Mouse (Mus musculus): Measurements from ENCODE around the gene Siae. TPM values are rescaled to one million over a fixed set of nuclear protein-coding genes. Genes with fewer than 3 reads are reported as not detected.

The Siae gene
- polyA plus RNA-seq, 2 experiments from 2014 or later, result 17.2 to 17.7 TPM

- ATAC-seq, result no peak
Observed at GRCm38 (mm10) chr9:37627263-37627662, 71.8 kb downstream of the Siae start.

- ATAC-seq, result no peak
Observed at GRCm38 (mm10) chr9:37628581-37628980, 73.1 kb downstream of the Siae start.

DNA sequence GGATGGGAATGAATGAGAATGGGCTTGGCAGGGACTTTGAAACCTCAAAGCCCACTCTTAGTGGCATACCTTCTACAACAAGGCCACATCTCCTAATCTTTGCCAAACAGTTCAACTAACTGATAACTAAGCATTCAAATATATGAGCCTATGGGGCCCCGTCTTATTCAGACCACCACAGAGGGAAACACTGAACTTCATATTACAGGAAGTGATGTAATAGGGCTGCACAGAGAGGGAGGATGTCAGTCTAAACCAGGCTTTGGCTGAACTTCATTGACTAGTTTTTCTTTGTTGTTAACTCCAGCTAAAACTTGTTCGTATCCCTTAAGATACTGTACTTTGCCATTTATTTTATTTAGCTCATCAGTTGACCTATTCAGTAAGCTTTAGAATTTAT is 74.4 kb downstream of the Siae start:
- ATAC-seq, result no peak

DNA sequence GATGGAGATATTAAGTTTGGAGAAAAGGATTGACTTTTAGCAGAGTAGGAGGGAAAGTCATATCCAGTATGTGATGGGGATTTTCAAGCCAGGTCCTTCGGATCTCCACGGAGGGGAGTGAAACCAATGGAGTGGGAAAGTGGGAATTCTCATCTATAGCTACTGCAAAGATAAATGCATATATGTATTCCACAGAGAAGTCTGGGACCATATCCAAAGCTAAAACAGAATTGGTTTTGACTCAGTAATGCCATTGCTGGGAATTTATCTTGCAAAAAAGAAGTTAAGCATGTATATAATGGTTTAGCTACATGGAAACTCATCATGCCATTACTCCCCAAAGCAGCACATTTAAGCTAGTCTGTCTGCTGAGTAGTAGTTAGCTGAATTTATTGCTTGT is 76.8 kb downstream of the Siae start:
- no peak for ATAC-seq

- ATAC-seq, result peak; percentile 55
Observed at GRCm38 (mm10) chr9:37634269-37634668, 78.8 kb downstream of the Siae start.

GRCm38 (mm10) chr9:37636335-37636734 is 80.8 kb downstream of the Siae start:
- ATAC-seq, result peak; percentile 83

GRCm38 (mm10) chr9:37636800-37637542 is 81.5 kb downstream of the Siae start:
- no peak for ATAC-seq

DNA sequence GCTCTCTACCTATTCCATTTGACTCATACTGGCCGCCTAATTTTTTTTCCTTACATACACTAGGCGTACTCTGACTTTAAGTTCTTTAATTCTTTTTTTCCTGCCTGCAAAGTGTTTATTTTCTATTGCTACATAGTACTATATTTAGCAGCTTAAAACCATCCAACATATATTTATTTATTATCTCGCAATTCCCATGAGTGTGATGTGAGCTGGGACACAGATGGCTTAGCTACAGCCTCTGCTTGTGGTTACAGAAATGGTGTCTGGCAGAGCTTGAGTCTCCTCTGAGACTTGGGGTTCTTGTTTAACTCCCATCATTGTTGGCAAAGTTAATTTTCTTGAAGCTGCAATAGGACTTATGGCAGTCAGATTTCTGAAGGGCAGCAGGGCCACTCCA is 83.2 kb downstream of the Siae start:
- no peak for ATAC-seq

DNA sequence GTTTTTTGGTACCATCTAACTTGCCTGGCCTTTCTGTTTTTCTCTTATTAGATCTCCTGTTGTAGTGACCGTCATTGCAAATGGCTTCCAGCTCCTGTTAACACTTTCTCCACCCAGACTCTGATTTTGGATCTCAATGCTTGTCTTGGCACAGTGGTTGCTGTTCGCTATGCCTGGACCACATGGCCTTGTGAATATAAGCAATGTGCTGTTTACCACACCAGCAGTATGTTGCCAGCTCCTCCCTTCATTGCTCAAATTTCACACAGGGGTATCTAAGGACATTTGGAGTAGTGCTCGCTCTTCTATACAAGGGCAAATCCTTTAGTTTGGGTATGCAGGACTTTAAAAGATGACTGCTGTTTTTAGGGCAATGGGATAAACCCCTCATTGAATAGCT is 90.7 kb downstream of the Siae start:
- no peak for ATAC-seq

DNA sequence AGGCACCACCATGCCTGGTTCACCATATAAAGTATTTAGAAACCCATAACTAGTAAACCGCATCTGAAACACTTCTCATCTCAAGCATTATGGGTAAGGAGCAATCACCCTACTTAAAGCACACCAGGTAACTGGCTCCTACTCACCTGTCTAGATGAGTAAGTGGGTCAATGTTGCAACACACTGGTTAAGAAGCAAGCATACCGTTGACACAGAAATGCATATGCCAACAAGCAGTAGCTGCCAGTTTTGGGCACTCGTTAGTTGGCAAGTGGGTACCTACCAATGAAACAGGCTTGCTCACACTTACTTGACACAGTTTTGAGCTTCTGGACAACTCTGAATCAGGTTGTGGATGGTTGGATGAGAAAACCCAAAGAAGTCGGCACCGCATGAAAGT is 95.1 kb downstream of the Siae start:
- ATAC-seq, result no peak

GRCm38 (mm10) chr9:37653836-37654235 is 98.3 kb downstream of the Siae start:
- ATAC-seq, result no peak

GRCm38 (mm10) chr9:37655961-37656360 is 100.5 kb downstream of the Siae start:
- ATAC-seq, result peak; percentile 57

DNA sequence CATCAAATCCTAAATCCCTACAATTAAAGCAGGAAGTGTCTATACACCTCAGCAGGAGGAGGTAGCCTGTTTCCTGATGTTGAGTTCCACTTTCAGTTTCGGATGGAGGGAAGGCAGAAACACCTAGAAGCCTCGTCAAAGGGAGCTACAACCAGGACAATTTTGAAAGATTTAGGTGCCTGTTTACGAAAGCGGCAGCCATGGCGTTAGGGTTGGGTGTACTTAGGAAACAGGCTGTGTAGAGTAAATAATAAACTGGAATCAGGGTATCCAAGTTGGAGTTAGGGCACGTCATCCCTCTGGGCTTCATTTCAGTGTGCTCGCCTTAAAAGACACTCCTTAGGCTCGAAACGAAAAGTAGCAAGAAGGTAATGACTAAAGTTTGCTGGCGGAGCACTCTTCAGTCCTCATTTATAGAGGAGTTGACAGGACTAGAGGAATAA is 101.0 kb downstream of the Siae start:
- ATAC-seq, result peak; percentile 81

DNA sequence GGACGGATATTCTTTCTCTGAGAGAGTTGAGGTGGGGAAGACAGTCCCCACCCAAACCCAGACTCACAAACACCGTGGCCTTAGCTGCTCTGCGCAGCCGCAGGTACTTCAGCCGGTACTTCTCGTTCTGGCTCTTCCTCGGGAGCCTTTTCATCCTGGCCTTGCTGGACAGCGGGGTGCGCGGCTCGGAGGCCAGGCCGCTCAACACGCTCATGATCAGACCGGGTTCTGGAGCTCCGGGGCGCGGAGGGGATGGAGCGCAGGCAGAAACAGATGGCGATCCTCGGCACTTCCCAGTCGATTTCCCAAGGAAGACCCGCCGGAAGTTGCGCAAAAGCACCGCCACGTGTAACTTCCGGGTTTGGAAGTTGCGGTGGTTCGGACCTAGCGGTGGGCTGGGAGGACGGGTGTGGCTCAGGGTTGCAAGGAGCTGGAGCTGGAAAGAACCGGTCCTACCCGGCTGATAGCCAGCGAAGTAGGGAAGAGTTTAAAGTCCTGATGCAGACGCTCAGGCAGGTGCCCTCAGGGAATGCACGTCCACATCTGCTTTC is 101.5 kb downstream of the Siae start, which contains the start of gene Tbrg1:
Gene Tbrg1, minus strand, starts transcription at position 382 of the 551 bp plus-strand sequence.
- ATAC-seq, result peak; percentile 56

DNA sequence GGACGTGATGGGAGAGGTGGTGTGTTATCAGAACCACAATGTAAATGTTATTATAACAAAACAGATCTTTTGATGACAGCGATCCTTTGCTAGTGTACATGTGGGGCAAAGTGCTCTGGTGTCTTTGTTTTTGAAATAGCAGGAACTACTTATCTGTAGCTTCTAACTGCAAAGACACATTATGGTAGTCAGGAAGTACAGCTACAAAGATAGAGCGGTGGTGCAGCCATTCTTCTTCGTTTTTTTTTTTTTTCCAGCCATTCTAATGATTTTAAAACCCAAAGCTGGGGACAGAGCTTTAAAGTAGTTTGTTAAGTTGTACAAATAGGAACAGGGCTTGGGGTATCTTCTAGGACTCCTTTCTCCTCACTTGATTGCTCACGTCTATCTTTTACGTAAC is 103.9 kb downstream of the Siae start:
- no peak for ATAC-seq

GRCm38 (mm10) chr9:37663210-37663609 is 107.7 kb downstream of the Siae start:
- ATAC-seq, result no peak

DNA sequence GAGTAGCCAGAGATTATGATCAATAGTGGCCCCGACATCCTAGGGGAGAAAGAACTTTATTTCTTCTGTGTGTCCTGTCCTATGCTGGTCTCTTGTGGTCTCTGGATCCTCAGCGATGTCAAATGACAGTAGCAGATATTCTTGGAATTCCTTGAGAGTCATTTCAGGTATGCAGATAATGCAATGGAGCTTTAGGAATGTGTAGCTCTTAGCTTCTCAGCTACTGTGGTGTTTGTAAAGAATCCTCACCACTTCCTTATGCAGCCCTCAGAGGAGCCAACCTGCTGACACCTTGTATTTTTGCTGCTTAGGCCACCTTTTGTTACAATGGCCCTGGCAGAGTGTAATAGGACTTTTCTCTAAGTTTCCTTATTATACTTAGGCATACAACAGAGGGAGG is 109.1 kb downstream of the Siae start:
- no peak for ATAC-seq

DNA sequence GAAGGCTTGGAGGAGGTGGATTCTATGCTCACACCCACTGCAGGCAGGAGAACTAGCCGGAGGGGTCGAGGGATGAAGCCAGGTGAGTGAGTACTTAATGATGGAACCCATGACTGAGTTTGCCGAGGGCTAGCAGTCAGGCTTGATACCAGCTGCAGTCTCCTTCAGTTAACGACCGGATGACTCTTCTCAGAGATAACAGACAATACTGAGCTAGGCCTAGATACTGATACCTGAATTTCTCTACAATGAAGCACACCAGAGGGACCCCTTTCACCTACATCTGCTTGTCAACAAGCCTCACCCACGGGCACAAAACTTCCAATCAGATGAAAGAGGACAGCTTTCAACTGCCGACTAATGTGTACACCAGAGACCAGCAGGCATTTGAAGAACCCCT is 110.5 kb downstream of the Siae start:
- no peak for ATAC-seq

DNA sequence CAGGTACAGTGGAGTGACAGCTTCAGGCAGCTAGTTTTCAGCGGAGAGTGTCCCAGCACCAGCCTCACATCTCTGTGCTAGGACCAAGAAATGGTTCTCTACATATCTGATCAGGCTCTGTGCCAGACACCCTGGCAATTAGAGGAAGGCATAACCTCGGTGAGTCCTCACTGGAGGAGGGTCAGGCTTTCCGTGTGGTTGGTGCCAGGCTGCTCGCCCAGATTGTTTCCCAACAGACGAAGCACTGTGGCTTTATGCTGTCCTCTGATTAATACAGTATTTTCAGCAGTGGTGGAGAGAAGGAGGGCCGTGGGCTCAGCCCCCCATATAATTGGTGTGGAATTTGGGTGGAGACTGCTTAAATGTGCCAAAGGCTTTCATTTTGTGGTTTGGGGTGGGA is 113.6 kb downstream of the Siae start, which contains the start of gene Panx3:
Gene Panx3, minus strand, starts transcription at position 121 of the 400 bp plus-strand sequence.
- ATAC-seq, result no peak

- ATAC-seq, result no peak
Observed at GRCm38 (mm10) chr9:37669678-37670077, 114.2 kb downstream of the Siae start.

- ATAC-seq, result no peak
Observed at GRCm38 (mm10) chr9:37670261-37670660, 114.8 kb downstream of the Siae start.

DNA sequence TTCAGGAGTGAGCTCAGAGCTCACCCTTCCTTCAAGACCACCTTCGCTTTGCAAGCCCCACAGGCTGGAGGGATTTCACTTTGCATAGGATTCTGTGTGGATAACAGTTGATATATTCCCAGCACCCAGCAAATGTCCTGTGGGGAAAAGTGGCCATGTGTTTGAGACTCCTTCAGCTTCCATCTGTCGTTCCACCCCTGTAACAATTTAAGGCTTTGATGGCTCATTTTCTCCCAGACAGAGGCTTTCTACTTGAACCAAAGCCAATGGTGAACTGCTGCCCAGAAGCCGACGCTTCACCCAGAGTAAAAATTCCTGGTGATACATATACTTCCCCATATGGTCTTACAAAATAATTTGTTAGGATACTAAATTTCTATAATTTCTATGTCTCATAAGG is 119.8 kb downstream of the Siae start:
- ATAC-seq, result no peak

DNA sequence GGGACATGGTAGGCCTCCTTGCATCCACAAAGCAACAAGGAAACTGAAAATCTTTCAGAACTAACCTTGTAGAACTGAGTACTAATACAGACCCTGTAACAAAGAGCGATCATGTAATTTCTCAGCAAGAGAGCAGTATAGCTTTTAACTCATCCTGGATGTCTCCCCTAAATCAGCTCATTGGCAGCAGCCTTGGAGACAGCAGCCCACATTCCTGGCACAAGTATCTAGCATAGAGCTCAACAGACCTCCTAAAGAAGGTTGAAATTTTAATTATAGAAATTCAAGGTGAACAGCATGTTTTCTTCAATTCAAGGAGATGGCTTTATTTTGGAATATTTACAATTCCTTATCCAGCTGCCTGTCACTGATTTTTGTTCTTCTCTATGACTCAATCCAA is 125.6 kb downstream of the Siae start:
- no peak for ATAC-seq

- no peak for ATAC-seq
Observed at GRCm38 (mm10) chr9:37687288-37687940, 131.9 kb downstream of the Siae start.

Measured in CD4-positive, CD25-positive, alpha-beta regulatory T cell, adult 4 months (primary cell).